Mouse (Mus musculus) naive thymus-derived CD4-positive, alpha-beta T cell, adult 2 months (primary cell): ENCODE measurements around the gene Kat6b.

Experiments
- DNase-seq: peaks from one replicate; pipeline ENCODE4 v3.0.0-alpha.2; 2011; ENCODE audit warnings: low read depth

Gene Kat6b

DNA sequence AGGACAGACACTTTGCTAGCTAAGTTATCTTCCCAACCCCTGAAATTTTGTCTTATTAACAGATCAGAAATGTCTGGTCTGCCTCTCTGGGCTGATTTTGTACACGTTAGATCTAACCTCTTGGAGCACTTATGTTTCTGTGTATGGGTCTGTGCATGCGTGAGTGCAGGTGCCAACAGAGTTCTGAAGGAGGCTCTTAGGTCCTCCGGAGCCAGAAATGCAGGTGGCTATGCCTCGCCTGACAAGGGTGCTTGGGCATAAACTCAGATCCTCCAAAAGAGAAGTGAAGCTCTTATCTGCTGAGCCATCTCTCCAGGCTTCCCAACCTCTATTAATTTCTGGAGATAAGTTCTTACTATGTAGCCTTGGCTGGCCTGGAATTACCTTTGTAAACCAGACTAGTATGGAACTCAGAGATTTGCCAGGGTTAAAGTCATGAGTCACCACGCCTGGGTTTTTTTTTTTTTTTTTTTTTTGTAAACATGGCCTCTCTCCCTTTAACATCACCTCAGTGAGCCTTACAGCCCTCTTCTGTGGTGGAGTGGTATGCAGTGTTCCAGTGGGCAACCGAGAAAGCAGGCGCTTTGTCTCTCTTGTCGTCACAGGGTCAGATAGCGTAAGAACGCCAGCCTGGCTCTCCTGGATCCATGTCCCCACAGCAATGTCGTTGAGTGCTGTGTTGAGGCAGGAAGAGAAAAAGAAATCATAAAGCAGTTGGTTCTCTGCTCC, 79.4 kb downstream of the Kat6b start:
- DNase-seq: no peak

- no peak for DNase-seq
Measured at GRCm38 (mm10) chr14:21561396-21562065, 80.3 kb downstream of the Kat6b start.

DNA sequence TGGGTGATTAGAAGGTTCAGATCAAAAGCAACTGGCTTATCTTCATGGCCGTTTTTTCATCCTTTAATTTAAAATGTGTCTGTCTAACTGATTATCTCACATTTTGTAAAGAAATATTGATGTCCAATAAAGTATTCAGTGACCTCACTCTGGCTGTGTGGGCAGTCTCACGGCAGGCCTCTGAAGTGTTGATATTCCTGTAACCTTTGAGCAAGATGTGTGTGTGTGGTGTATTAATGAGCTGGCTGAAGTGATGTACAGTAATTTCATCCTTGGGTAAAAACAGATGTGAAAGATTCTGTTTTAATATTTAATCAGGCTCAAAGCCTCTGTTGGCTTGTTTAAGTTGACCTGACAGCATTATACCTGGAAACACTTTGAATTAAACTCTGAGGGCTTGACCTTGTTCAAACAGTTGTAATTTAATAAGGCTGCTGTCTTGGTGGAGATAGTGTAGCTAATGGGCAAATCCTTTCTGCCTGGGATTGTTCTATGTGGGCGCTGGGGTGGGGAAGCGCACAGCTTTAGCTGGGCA, 82.4 kb downstream of the Kat6b start:
- no peak for DNase-seq

- DNase-seq: no peak
Measured at GRCm38 (mm10) chr14:21565541-21566353, 84.5 kb downstream of the Kat6b start.

DNA sequence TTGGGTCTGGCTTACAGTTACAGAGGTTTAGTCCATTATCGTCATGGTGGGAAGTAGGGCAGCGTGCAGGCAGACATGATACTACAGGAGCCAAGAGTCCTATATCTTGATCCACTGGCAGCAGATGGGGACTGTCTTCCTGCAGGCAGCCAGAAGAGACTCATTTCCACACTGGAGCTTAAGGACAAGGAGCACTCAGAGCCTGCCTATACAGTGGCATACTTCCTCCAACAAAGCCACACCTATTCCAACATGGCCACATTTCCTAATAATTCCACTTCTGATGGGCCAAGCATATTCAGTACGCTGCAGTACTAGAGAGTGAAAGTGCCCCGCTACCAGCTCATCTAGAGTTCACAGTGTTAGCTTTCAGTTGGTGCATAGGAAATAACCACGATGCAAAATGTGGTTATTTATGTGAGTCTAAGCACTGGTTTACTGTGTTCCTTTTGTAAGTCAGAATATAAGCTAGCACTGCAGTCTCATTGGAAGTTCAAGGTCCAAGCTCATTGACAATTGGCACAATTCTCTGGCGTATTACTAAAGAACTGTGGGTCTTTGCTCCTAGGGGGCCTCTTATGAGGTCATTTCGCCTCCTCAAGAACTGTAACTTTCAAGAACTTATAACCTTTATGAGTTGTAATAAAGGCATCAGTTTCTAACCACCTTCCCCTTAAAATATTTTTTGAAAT, 86.2 kb downstream of the Kat6b start:
- no peak for DNase-seq

DNA sequence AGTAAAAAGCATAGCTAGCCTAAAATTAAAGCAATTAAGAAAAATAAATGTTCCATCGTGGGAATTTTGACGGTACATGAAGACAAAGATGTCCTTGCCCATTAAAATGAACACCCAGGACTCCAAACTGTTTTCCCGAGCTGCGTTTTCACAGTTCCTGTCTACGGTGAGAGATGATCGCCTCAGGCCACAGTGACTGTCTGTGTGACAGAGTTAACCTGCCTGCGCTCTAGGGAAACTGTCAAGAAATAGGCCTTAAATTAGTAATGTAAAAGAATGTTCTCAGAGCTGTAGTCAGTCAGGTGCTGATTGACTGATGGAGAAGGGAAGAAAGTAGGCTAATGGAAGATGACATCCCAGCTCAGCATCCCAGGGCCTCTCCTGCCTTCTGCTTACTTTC, 87.6 kb downstream of the Kat6b start:
- no peak for DNase-seq

DNA sequence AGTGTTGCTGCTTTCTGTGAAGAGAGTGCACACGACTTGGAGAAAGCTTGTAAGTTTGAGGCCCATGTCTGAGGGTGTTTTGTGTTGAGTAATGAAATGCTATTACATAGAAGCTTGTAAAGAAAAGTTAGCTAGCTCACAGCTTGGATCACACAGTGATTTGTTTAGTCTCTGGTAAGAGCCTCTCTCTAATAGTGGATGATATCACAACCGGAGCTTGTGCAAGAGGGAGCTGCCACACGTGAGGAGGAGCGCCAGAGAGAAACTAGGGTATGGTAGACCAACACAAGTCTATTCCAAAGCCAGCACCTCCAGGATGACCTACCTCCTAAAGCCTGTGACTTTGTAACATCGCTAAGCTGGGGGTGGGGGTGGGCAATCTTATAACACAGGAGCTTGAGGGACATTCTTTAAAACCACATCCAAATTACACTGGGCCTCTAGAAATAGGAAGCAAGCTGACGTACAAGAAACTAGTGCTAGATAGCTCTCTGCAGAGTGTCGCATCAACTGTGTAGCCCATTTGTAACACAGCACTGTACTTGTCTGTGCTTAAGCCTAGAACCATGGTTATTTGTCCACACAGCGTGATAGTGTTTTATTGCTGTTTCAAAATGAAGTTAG, 93.6 kb downstream of the Kat6b start:
- DNase-seq: no peak

- DNase-seq: no peak
Measured at GRCm38 (mm10) chr14:21576867-21577266, 95.6 kb downstream of the Kat6b start.

- DNase-seq: no peak
Measured at GRCm38 (mm10) chr14:21581198-21581597, 100.0 kb downstream of the Kat6b start.

GRCm38 (mm10) chr14:21582301-21582700, 101.1 kb downstream of the Kat6b start:
- no peak for DNase-seq

DNA sequence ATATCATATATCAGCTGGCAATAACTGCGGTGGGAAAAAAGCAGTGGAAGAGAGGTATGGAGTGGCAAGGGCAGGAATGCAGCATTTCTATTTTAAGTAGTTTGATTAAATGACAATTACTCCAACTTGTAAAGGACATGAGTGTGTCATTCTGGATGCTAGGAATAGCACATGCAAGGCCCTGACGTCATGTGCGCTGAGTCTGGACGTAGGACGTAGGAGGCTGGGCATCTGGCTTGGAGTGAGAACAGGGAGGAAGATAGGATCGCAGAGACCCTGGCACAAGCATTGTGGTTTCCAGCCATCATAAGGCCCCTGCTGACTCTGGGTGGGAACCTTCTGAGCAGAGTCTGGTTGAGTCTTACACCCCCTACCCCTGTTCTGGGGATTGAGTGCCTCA, 101.8 kb downstream of the Kat6b start:
- no peak for DNase-seq

- DNase-seq: no peak
Measured at GRCm38 (mm10) chr14:21583868-21584267, 102.6 kb downstream of the Kat6b start.

DNA sequence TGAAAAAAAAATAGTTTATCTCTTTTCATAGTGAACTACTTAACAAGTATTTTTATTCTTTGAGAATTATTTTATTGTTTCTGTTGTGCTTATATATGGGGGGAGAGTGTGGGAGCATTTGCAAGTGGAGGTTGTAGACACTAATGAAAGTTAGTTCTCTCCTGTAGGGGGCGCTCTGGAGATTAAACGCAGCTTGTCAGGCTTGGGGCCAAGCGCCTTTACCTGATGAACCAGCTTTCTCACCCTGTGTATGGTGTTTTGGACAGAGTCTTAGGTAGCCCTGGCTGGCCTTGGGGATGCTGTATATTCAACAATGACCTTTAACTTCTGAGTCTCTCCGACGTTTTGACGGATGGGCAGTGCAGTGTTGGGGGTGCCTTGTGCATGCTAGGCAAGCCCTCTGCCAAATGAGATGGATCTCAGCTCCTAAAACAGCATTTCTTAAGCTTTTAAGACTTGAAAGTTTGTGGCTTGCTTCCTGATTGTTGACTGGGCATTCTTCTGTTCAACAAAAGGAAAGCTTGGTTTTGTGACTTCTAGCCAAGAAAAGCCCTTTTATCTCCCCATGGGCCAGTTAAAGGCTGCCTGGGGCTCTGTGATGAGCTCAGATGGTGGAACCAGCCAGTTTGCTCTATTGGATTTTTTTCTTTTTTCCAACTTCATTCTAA, 103.4 kb downstream of the Kat6b start:
- DNase-seq: peak; percentile 50

- DNase-seq: no peak
Measured at GRCm38 (mm10) chr14:21585491-21586251, 104.4 kb downstream of the Kat6b start.

DNA sequence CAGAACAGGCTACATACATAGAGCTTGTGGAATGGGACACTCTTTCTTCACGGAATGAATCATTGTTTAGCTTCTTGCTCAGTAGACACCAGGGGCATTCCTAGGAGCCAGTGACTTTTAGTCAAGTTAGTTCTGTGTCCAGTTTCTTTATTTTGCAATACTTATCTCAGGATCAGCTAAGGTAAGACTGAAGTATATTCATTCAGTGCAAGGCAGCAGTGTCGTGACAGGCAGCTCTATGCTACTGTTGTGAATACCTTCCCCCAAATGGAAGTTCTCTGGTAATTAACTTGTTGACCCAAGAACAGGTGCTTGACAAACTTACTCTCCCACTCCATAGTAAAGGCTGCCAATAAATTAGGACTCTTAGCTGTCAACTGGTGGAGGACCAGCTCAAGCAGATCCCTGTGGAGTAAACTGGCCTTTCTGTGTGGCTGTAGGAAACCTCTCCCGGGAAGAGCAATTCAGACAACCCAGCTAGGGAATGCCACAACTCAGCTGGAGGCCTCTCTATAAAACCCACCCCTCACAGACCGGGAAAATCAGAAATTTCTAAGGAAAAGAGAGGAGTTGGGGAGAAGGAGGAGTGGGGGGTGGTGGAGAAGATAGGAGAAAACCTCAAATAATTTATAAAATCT, 105.4 kb downstream of the Kat6b start:
- no peak for DNase-seq

GRCm38 (mm10) chr14:21587931-21588330, 106.7 kb downstream of the Kat6b start:
- DNase-seq: no peak

DNA sequence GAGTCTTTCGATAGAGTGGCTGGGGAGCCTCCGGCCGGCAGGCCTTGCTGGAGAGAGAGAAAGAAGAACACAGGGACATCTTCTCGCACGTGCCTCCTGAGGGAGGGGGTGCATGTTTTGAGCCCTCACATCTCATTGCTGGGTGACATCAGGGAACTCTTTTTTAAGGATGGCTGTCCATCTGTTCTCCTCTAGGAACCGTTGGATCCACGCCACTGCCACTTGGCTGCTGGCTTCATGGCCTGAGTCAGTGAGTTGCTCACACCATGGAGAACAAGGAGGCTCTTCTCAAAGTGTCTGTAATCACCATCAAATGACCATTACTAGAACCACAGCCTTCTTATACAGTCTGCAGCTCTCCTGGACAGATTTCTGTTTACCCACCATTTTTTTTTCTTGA, 108.4 kb downstream of the Kat6b start:
- DNase-seq: no peak

DNA sequence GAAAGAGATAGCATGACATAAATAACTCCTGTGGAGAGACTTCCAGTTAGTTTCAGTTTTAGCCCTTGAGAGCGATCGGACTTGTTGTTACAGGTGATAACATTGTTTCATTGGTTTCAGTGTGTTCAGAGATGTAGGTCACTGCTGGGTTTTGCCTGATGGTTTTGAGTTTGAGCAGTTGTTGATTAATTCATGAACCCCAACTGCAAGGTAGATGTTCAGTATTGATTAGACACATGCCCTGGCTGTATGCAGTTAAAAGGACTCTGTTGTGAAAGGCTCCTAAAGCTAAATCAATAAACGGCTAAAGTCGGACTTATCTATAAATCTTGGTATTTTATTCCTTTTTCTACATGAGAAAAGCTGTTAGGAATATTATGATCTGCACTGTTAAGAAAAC, 109.0 kb downstream of the Kat6b start:
- no peak for DNase-seq

GRCm38 (mm10) chr14:21592152-21592551, 110.9 kb downstream of the Kat6b start:
- no peak for DNase-seq
